Mouse (Mus musculus): ENCODE data around the gene Gm49405.

GRCm38 (mm10) chr19:4051016-4051415 lies 50.6 kb downstream of the Gm49405 start:
- no peak for TF ChIP-seq POLR2A (IDR thresholded peaks at IDR 0.05; ENCODE audit: borderline replicate concordance, low read depth, low read length)
- no peak for TF ChIP-seq CTCF (IDR thresholded peaks at IDR 0.05; ENCODE audit: low read depth, low read length)

Measured in bone marrow macrophage, adult 2 months (primary cell).